Mouse (Mus musculus) hindbrain, embryonic 16.5 days (tissue): ENCODE results near the gene Eif4b. TPM values are rescaled to one million over a fixed set of nuclear protein-coding genes. Genes with fewer than 3 reads are reported as not detected.
A peak's percentile ranks its signal among the peaks of the same experiment; 100 is the strongest.

Experiments
- ATAC-seq: fragments of 200-750 bp; cut with Nextera tagmentation; 2 replicates; pipeline ENCODE4 v1.8.0; 2017; ENCODE audit warnings: moderate TSS enrichment, moderate library complexity
- H3K27ac ChIP-seq: fragments of 300-500 bp; sonication (generic); 2 replicates; pipeline ENCODE4 v1.5.1; 2014; ENCODE audit warnings: low read depth, mild to moderate bottlenecking, control low read depth, low read length, moderate library complexity
- H3K27me3 ChIP-seq: fragments of 300-500 bp; sonication (generic); replicated peaks from 2 replicates; pipeline ENCODE4 v1.6.1; 2014; ENCODE audit warnings: low read length; ENCODE audit not compliant: control insufficient read depth, insufficient read depth
- H3K36me3 ChIP-seq: fragments of 300-500 bp; sonication (generic); 2 replicates; pipeline ENCODE4 v1.6.1; 2014; ENCODE audit warnings: mild to moderate bottlenecking, low read length, moderate library complexity, mixed read lengths; ENCODE audit not compliant: control insufficient read depth, insufficient read depth
- H3K4me1 ChIP-seq: fragments of 300-500 bp; sonication (generic); 2 replicates; pipeline ENCODE4 v1.6.1; 2014; ENCODE audit warnings: low read depth, low read length; ENCODE audit not compliant: control insufficient read depth, insufficient read depth
- H3K4me2 ChIP-seq: fragments of 300-500 bp; sonication (generic); 2 replicates; pipeline ENCODE4 v1.6.1; 2014; ENCODE audit warnings: mild to moderate bottlenecking, low read length, control low read depth, moderate library complexity
- H3K4me3 ChIP-seq: fragments of 300-500 bp; sonication (generic); 2 replicates; pipeline ENCODE4 v1.5.1; 2014; ENCODE audit warnings: mild to moderate bottlenecking, low read length, control low read depth, moderate library complexity
- H3K9ac ChIP-seq: fragments of 300-500 bp; sonication (generic); 2 replicates; pipeline ENCODE4 v1.6.1; 2014; ENCODE audit warnings: low read depth, mild to moderate bottlenecking, control low read depth, low read length, moderate library complexity
- H3K9me3 ChIP-seq: fragments of 300-500 bp; sonication (generic); 2 replicates; pipeline ENCODE4 v1.6.1; 2014; ENCODE audit warnings: mild to moderate bottlenecking, low read length, moderate library complexity; ENCODE audit not compliant: control insufficient read depth
- WGBS: fragments of 180-500 bp; shearing (Covaris S2); extraction: QIAGEN DNeasy Blood & Tissue Kit; methylation state at CpG from one replicate; pipeline ENCODE4 v1.1.7; 2014; 5-methylcytosine and 5-hydroxymethylcytosine counted together
- polyA plus RNA-seq: library from polyadenylated mRNA; unstranded; fragments of >200 nt; fragmentation: Nextera tagmentation; extraction: Ambion mirVana; gene quantifications from 2 replicates; pipeline ENCODE4 v1.2.1, GENCODE M21; 2015

Gene Eif4b
- polyA plus RNA-seq, 1 experiment from 2014 or later, result 76.0 TPM

- Histone ChIP-seq H3K9me3 (no peaks in the 10 kb centered on the region), H3K27ac (no peak overlapping the region), H3K4me1 (no peaks in the 10 kb centered on the region; the same call in 1 of the 2 replicates), H3K4me3 (no peak overlapping the region), H3K9ac (no peak overlapping the region), H3K27me3 (peaks cover 26% of the 10 kb centered on the region), H3K36me3 (no peaks in the 10 kb centered on the region), H3K4me2 (no peak overlapping the region)
- no peak for ATAC-seq
- 55% methylated on average over 23 of the region's 23 CpGs for WGBS
Observed at GRCm38 (mm10) chr15:102142914-102143912, 69.6 kb downstream of the Eif4b start.

DNA sequence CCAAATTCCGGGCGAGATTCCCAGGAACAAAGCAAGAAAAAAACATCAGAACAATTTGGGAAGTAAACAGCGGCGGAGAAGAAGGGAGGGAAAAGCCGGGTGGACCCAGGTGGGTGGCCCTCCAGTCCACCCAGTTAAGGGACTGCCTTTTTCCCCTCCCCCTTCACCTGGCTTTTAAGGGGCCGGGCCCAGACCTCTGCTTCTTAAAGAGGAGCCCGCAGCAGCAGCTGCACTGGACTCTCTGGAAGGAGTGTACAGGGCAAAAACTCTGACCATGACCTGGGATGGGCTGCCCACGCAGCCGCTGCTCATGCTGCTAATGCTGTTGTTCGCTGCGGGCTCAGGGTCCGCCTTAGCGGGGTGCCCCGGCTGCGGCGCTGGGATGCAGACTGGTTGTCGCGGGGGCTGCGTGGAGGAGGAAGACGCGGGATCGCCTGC, 70.7 kb downstream of the Eif4b start, which contains the start of gene Igfbp6:
Gene Igfbp6, plus strand, starts transcription at position 89 of the 438 bp plus-strand sequence.
- Histone ChIP-seq H3K27ac (no peak within 1 kb of the TSS), H3K4me1 (no peaks in the 10 kb centered on the region; the same call in 1 of the 2 replicates), H3K36me3 (no peaks in the 10 kb centered on the region), H3K4me3 (no peak within 1 kb of the TSS), H3K9ac (peak within 1 kb of the TSS; percentile 11; the same call in 1 of the 2 replicates), H3K4me2 (peak within 1 kb of the TSS; percentile 8; the same call in 1 of the 2 replicates), H3K9me3 (no peaks in the 10 kb centered on the region), H3K27me3 (peaks cover 26% of the 10 kb centered on the region)
- no peak for ATAC-seq
- 10% methylated on average over 22 of the region's 22 CpGs for WGBS

GRCm38 (mm10) chr15:102144726-102145125, 71.2 kb downstream of the Eif4b start:
- Histone ChIP-seq H3K27me3 (peaks cover 26% of the 10 kb centered on the region), H3K4me2 (peak overlapping the region; percentile 8; the same call in 1 of the 2 replicates), H3K4me3 (no peak overlapping the region), H3K27ac (no peak overlapping the region), H3K9me3 (no peaks in the 10 kb centered on the region), H3K4me1 (no peaks in the 10 kb centered on the region; the same call in 1 of the 2 replicates), H3K36me3 (no peaks in the 10 kb centered on the region), H3K9ac (peak overlapping the region; percentile 11; the same call in 1 of the 2 replicates)
- no peak for ATAC-seq
- WGBS, result 18% methylated on average over 19 of the region's 19 CpGs

DNA sequence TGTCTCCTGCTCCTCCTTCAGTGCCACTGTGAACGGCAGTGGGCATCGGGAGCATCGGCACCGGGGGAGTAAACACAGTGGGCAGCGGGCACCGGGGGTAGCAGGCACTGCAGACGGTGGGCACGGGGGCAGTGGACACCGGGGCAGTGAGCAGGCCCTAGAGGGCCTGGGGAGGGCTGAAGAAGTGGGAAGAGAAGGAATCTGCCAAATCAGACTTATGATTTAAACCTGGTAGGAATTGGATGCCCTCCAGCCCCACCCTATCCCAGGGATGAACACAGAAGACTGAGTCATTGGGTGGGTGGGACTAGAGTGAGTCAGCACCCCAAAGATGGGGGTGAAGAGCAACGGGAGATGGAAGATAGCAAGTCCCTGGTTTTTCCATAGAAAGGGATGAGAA, 71.8 kb downstream of the Eif4b start:
- H3K4me3 ChIP-seq, result no peak overlapping the region
- no peaks in the 10 kb centered on the region for H3K36me3 ChIP-seq
- no peak overlapping the region for H3K27ac ChIP-seq
- H3K4me1 ChIP-seq, result no peaks in the 10 kb centered on the region; the same call in 1 of the 2 replicates
- H3K9me3 ChIP-seq, result no peaks in the 10 kb centered on the region
- no peak overlapping the region for H3K9ac ChIP-seq
- H3K4me2 ChIP-seq, result no peak overlapping the region
- H3K27me3 ChIP-seq, result peaks cover 26% of the 10 kb centered on the region
- ATAC-seq, result no peak
- 87% methylated on average over 10 of the region's 10 CpGs for WGBS

GRCm38 (mm10) chr15:102146089-102146488, 72.5 kb downstream of the Eif4b start:
- Histone ChIP-seq H3K4me3 (no peak overlapping the region), H3K9me3 (no peaks in the 10 kb centered on the region), H3K27me3 (peaks cover 26% of the 10 kb centered on the region), H3K36me3 (no peaks in the 10 kb centered on the region), H3K4me2 (no peak overlapping the region), H3K9ac (no peak overlapping the region), H3K4me1 (no peaks in the 10 kb centered on the region; the same call in 1 of the 2 replicates), H3K27ac (no peak overlapping the region)
- WGBS, result 90% methylated on average over 5 of the region's 5 CpGs
- no peak for ATAC-seq

Other genes starting within 250 kb of the Eif4b start
- 15.6 and 16.9 TPM in 2 replicates for gene Krt1, start 223.0 kb upstream of the Eif4b start, polyA plus RNA-seq
- 0.53 and 0.56 TPM in 2 replicates for gene Krt77, start 204.1 kb upstream of the Eif4b start, polyA plus RNA-seq
- not detected in 2 replicates for gene Krt76, start 180.9 kb upstream of the Eif4b start, polyA plus RNA-seq
- gene Krt4, start 149.0 kb upstream of the Eif4b start, polyA plus RNA-seq, result 0.09 TPM in 1 of 2 replicates, not detected in the other
- 0.65 and 0.83 TPM in 2 replicates for gene Krt79, start 133.4 kb upstream of the Eif4b start, polyA plus RNA-seq
- gene Krt78, start 119.5 kb upstream of the Eif4b start, polyA plus RNA-seq, result 0.08 TPM in 1 of 2 replicates, not detected in the other
- 5.4 and 6.2 TPM in 2 replicates for gene Krt8, start 69.3 kb upstream of the Eif4b start, polyA plus RNA-seq
- gene Krt18, start 45.6 kb upstream of the Eif4b start, polyA plus RNA-seq, result 11.8 and 13.6 TPM in 2 replicates
- 8.7 and 14.9 TPM in 2 replicates for gene Tns2, start 26.6 kb downstream of the Eif4b start, polyA plus RNA-seq
- 105 and 108 TPM in 2 replicates for gene Spryd3, start 62.5 kb downstream of the Eif4b start, polyA plus RNA-seq
- 3.9 and 4.4 TPM in 2 replicates for gene Igfbp6, start 70.6 kb downstream of the Eif4b start, polyA plus RNA-seq
- not detected in 2 replicates for gene Soat2, start 76.8 kb downstream of the Eif4b start, polyA plus RNA-seq
- gene Zfp740, start 129.5 kb downstream of the Eif4b start, polyA plus RNA-seq, result 39.6 and 51.0 TPM in 2 replicates
- 35.5 and 43.3 TPM in 2 replicates for gene Csad, start 131.0 kb downstream of the Eif4b start, polyA plus RNA-seq
- 1.1 and 2.0 TPM in 2 replicates for gene Itgb7, start 158.2 kb downstream of the Eif4b start, polyA plus RNA-seq
- gene Rarg, start 183.7 kb downstream of the Eif4b start, polyA plus RNA-seq, result 5.6 and 7.6 TPM in 2 replicates
- gene Gm9918, start 196.8 kb downstream of the Eif4b start, polyA plus RNA-seq, result 0.06 and 0.14 TPM in 2 replicates
- 65.9 and 67.6 TPM in 2 replicates for gene Mfsd5, start 205.7 kb downstream of the Eif4b start, polyA plus RNA-seq
- gene Espl1, start 222.5 kb downstream of the Eif4b start, polyA plus RNA-seq, result 4.1 and 6.4 TPM in 2 replicates